Mouse (Mus musculus): Measurements from ENCODE around the gene Card6. TPM values are rescaled to one million over a fixed set of nuclear protein-coding genes. Genes with fewer than 3 reads are reported as not detected.

The Card6 gene
- polyA plus RNA-seq (2012; rRNA removed): 0.47 and 0.83 TPM in 2 replicates

DNA sequence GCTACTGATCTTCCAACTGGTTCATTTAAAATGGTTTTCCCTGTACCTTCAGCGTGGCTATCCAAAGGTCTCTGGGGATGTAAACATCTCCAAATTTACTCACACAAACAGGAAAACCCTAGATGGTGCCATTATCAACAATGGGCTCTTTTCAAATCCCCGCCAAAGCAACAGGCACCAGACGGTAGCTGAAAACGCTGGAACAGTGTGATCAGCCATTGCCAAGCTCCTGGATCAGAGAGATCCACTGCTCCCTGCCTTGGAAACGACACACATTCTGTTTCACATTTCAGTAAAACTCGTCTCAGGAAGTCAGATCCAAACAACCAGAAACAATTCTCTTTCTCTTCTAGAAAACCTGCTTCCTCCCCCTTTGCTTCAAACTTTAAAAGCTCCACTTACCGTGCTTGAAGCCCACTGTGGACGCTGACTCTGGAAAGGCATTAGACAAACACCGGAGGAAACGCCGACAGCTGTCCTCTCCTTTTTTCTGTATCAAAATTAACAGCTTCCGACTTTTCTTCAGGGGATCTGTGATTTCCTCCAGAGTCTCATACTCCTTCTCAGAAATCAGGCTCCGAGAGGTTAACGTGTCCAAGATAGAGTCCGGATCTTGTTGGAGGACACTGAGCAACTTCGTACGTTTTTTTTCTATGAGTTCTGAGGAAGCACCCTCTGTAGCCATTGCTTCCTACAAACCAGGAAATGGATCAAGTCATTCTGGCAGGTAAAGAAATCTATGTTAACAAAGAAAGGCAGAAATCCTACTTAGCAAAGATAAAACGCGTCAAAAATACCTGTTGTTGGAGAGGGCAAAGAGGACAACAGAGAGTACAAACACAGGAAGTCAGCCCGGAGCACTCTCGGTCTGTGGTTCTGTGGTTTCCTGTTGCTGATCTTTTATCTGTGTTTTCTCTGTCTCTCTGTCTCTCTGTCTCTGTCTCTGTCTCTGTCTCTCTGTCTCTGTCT, at the start of gene Card6:
Gene Card6 (minus strand): TSS at position 854 of the 969 bp plus-strand sequence.

DNA sequence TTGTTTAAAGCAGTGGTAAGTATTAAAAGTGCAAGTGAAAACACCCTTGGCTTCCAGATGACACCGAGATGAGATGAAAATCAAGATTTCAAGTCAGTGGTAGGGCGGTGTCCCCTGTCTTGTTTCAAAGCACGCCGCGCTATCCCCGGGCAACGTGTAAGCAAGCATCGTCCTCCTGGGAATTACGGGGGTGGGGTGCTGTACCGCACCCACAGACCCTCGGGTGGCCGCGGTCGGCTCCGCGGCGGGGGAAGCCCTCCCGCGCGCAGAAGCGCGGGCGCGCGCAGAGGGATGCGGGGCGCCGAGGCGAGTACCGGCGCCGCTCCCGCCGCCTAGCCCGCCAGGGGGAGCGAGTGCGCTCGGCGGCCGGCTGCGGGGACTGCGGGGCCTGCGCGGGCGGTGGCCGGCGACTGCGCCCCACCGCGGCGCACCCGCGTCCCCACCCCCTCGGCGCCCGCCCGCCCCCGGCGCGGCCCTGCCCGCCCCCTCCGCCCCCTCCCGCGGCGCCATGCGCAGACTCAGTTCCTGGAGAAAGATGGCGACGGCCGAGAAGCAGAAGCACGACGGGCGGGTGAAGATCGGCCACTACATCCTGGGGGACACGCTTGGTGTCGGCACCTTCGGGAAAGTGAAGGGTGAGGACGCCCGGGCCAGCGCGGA, 35.2 kb upstream of the Card6 start, which contains the start of gene Prkaa1:
Gene Prkaa1 (plus strand): TSS at position 501 of the 660 bp plus-strand sequence.

DNA sequence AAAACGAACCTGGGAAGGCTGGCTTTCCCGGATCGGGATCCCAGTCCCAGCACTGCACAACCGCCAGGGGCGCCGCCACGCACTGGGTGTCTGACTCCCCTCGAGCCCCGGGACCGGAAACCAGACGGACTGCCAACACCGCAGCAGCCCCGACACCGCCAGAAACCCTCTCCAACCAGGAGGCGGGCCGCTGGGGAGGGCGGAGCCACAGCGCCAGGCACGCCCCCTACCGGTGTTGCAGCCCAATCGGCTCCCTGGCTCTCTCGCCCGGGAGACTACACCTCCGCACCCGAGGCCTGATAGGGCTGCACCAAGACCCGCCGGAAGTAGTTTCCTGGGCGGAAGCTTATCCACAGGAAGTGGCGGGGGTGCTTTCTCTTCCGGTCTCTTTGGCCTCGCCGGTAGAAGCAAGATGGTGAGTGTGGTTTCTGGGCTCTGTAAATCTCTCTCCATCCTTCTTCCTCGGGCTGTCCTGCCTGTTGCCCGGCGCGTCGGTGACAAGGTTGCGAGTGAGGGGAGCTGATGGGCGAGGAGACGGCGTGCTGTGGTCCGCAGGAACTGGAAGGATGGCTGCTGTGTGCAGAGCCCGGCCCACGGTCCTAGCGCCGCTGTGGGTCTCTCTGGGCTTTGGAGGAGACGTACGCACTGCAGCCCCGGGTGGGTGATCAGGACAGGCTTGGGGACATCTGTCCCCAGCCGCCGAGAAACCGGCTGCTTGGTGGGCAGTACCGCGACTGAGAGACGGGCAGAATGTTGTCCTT, 8.1 kb upstream of the Card6 start, which contains the start of gene Rpl37:
Gene Rpl37 (plus strand): TSS at position 376 of the 761 bp plus-strand sequence.

DNA sequence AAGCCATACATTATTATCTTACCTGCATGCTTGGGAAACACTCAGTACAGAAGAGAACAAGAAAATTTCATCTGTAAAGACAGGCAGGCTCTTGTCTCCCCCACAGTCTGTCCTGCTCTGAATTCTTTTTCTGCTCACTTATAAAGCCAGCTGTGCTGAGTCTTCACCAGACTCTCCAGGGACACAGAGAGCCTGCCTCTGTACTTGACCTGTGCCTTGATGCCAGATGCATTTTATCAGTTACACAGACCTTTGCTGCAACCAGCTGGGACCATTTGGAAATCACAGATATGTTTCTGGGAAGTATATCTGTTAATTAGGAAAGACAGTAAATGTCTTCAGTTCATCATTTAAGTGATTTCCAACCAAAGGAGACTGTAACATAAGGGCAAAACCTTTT, 44.7 kb downstream of the Card6 start, which contains the start of gene C7:
Gene C7 (minus strand): TSS at position 106 of the 400 bp plus-strand sequence.

Other genes with a start within 250 kb of the Card6 start
- gene Mroh2b, start 209.8 kb downstream of the Card6 start, polyA plus RNA-seq (2012; rRNA removed): not detected in 2 replicates
- gene C7, start 44.8 kb downstream of the Card6 start, polyA plus RNA-seq (2012; rRNA removed): 0.07 and 0.11 TPM in 2 replicates
- 1,467 and 1,687 TPM in 2 replicates for gene Rpl37, start 8.1 kb upstream of the Card6 start, polyA plus RNA-seq (2012; rRNA removed)
- 11.9 and 12.9 TPM in 2 replicates for gene Prkaa1, start 35.3 kb upstream of the Card6 start, polyA plus RNA-seq (2012; rRNA removed)
- 27.8 and 30.3 TPM in 2 replicates for gene Ttc33, start 77.0 kb upstream of the Card6 start, polyA plus RNA-seq (2012; rRNA removed)
- 0.72 and 1.7 TPM in 2 replicates for gene Ptger4, start 135.6 kb upstream of the Card6 start, polyA plus RNA-seq (2012; rRNA removed)

All from central nervous system, embryonic 14 days (tissue).